Mouse (Mus musculus): ENCODE data around the gene Ccdc84. TPM values are rescaled to one million over a fixed set of nuclear protein-coding genes. Genes with fewer than 3 reads are reported as not detected.
"Not testable (repeated sequence)": the region's sequence is repeated elsewhere in the genome, so short reads cannot be mapped to it uniquely, and the experiment has no call there.

The Ccdc84 gene
- polyA plus RNA-seq (2012; rRNA removed): 30.0 and 30.9 TPM in 2 replicates

GRCm38 (mm10) chr9:44418519-44419385, at the start of gene Ccdc84:
Gene Ccdc84 (minus strand): TSS chr9:44418569.
- Histone ChIP-seq H3K4me3 (ENCODE audit: control insufficient read depth, insufficient read depth, low read length) (peak within 1 kb of the TSS; percentile 84), H3K27ac (ENCODE audit: control insufficient read depth, insufficient read depth, low read length) (peak within 1 kb of the TSS; percentile 63; the same call in 1 of the 2 replicates), H3K27me3 (ENCODE audit: control insufficient read depth, insufficient read depth, low read length) (no peaks in the 10 kb centered on the region), H3K4me1 (replicated peaks; ENCODE audit: control insufficient read depth, insufficient read depth, low read length) (peaks cover 6% of the 10 kb centered on the region), H3K36me3 (ENCODE audit: control insufficient read depth, insufficient read depth, low read length) (no peaks in the 10 kb centered on the region)
- 71% methylated on average over 14 of the region's 14 CpGs for WGBS
- DNase-seq: no peak
- TF ChIP-seq POLR2A (IDR thresholded peaks at IDR 0.05; ENCODE audit: control insufficient read depth, extremely low read depth, insufficient read depth, low read length, poor library complexity) (no peak), CTCF (IDR thresholded peaks at IDR 0.05; ENCODE audit: borderline replicate concordance, control insufficient read depth, extremely low read depth, insufficient read depth, low read length, poor library complexity) (no peak)

- TF ChIP-seq CTCF (IDR thresholded peaks at IDR 0.05; ENCODE audit: borderline replicate concordance, control insufficient read depth, extremely low read depth, insufficient read depth, low read length, poor library complexity) (no peak), POLR2A (IDR thresholded peaks at IDR 0.05; ENCODE audit: control insufficient read depth, extremely low read depth, insufficient read depth, low read length, poor library complexity) (no peak)
- no peaks in the 10 kb centered on the region for H3K36me3 ChIP-seq (ENCODE audit: control insufficient read depth, insufficient read depth, low read length)
- H3K27me3 ChIP-seq (ENCODE audit: control insufficient read depth, insufficient read depth, low read length): no peaks in the 10 kb centered on the region
- H3K4me3 ChIP-seq (ENCODE audit: control insufficient read depth, insufficient read depth, low read length): no peak overlapping the region
- no peak for DNase-seq
- H3K27ac ChIP-seq (ENCODE audit: control insufficient read depth, insufficient read depth, low read length): no peak overlapping the region
- H3K4me1 ChIP-seq (replicated peaks; ENCODE audit: control insufficient read depth, insufficient read depth, low read length): no peaks in the 10 kb centered on the region
- 45% methylated on average over 5 of the region's 5 CpGs for WGBS
Observed at GRCm38 (mm10) chr9:44461950-44462349, 43.6 kb upstream of the Ccdc84 start.

GRCm38 (mm10) chr9:44457035-44457742, 38.8 kb upstream of the Ccdc84 start:
- H3K4me1 ChIP-seq (replicated peaks; ENCODE audit: control insufficient read depth, insufficient read depth, low read length): no peaks in the 10 kb centered on the region
- 74% methylated on average over 11 of the region's 11 CpGs for WGBS
- DNase-seq: no peak
- H3K36me3 ChIP-seq (ENCODE audit: control insufficient read depth, insufficient read depth, low read length): no peaks in the 10 kb centered on the region
- H3K27me3 ChIP-seq (ENCODE audit: control insufficient read depth, insufficient read depth, low read length): no peaks in the 10 kb centered on the region
- H3K27ac ChIP-seq (ENCODE audit: control insufficient read depth, insufficient read depth, low read length): no peak overlapping the region
- no peak overlapping the region for H3K4me3 ChIP-seq (ENCODE audit: control insufficient read depth, insufficient read depth, low read length)
- no peak for TF ChIP-seq POLR2A (IDR thresholded peaks at IDR 0.05; ENCODE audit: control insufficient read depth, extremely low read depth, insufficient read depth, low read length, poor library complexity)
- TF ChIP-seq CTCF (IDR thresholded peaks at IDR 0.05; ENCODE audit: borderline replicate concordance, control insufficient read depth, extremely low read depth, insufficient read depth, low read length, poor library complexity): no peak

GRCm38 (mm10) chr9:44454891-44455220, 36.5 kb upstream of the Ccdc84 start, which contains the start of gene Upk2:
Gene Upk2 (minus strand): TSS chr9:44454976.
- Histone ChIP-seq H3K36me3 (ENCODE audit: control insufficient read depth, insufficient read depth, low read length) (no peaks in the 10 kb centered on the region), H3K27ac (ENCODE audit: control insufficient read depth, insufficient read depth, low read length) (no peak within 1 kb of the TSS), H3K27me3 (ENCODE audit: control insufficient read depth, insufficient read depth, low read length) (no peaks in the 10 kb centered on the region), H3K4me3 (ENCODE audit: control insufficient read depth, insufficient read depth, low read length) (no peak within 1 kb of the TSS), H3K4me1 (replicated peaks; ENCODE audit: control insufficient read depth, insufficient read depth, low read length) (no peaks in the 10 kb centered on the region)
- DNase-seq: no peak
- 83% methylated on average over 4 of the region's 4 CpGs for WGBS
- TF ChIP-seq POLR2A (IDR thresholded peaks at IDR 0.05; ENCODE audit: control insufficient read depth, extremely low read depth, insufficient read depth, low read length, poor library complexity): no peak
- TF ChIP-seq CTCF (IDR thresholded peaks at IDR 0.05; ENCODE audit: borderline replicate concordance, control insufficient read depth, extremely low read depth, insufficient read depth, low read length, poor library complexity): no peak

GRCm38 (mm10) chr9:44454132-44454890, 35.9 kb upstream of the Ccdc84 start:
- Histone ChIP-seq H3K4me3 (ENCODE audit: control insufficient read depth, insufficient read depth, low read length) (no peak overlapping the region), H3K4me1 (replicated peaks; ENCODE audit: control insufficient read depth, insufficient read depth, low read length) (no peaks in the 10 kb centered on the region), H3K27ac (ENCODE audit: control insufficient read depth, insufficient read depth, low read length) (no peak overlapping the region), H3K36me3 (ENCODE audit: control insufficient read depth, insufficient read depth, low read length) (no peaks in the 10 kb centered on the region), H3K27me3 (ENCODE audit: control insufficient read depth, insufficient read depth, low read length) (no peaks in the 10 kb centered on the region)
- peak; percentile 85 for DNase-seq
- TF ChIP-seq CTCF (IDR thresholded peaks at IDR 0.05; ENCODE audit: borderline replicate concordance, control insufficient read depth, extremely low read depth, insufficient read depth, low read length, poor library complexity) (peak; percentile 94), POLR2A (IDR thresholded peaks at IDR 0.05; ENCODE audit: control insufficient read depth, extremely low read depth, insufficient read depth, low read length, poor library complexity) (no peak)
- 30% methylated on average over 14 of the region's 14 CpGs for WGBS

- peak; percentile 35 for DNase-seq
- H3K36me3 ChIP-seq (ENCODE audit: control insufficient read depth, insufficient read depth, low read length): no peaks in the 10 kb centered on the region
- no peak overlapping the region for H3K4me3 ChIP-seq (ENCODE audit: control insufficient read depth, insufficient read depth, low read length)
- TF ChIP-seq CTCF (IDR thresholded peaks at IDR 0.05; ENCODE audit: borderline replicate concordance, control insufficient read depth, extremely low read depth, insufficient read depth, low read length, poor library complexity) (no peak), POLR2A (IDR thresholded peaks at IDR 0.05; ENCODE audit: control insufficient read depth, extremely low read depth, insufficient read depth, low read length, poor library complexity) (no peak)
- H3K4me1 ChIP-seq (replicated peaks; ENCODE audit: control insufficient read depth, insufficient read depth, low read length): no peaks in the 10 kb centered on the region
- no peaks in the 10 kb centered on the region for H3K27me3 ChIP-seq (ENCODE audit: control insufficient read depth, insufficient read depth, low read length)
- no peak overlapping the region for H3K27ac ChIP-seq (ENCODE audit: control insufficient read depth, insufficient read depth, low read length)
Observed at GRCm38 (mm10) chr9:44450387-44450786, 32.0 kb upstream of the Ccdc84 start.

GRCm38 (mm10) chr9:44444402-44445025, 26.1 kb upstream of the Ccdc84 start:
- 88% methylated on average over 7 of the region's 7 CpGs for WGBS
- H3K27ac ChIP-seq (ENCODE audit: control insufficient read depth, insufficient read depth, low read length); H3K36me3 ChIP-seq (ENCODE audit: control insufficient read depth, insufficient read depth, low read length); H3K4me3 ChIP-seq (ENCODE audit: control insufficient read depth, insufficient read depth, low read length); H3K27me3 ChIP-seq (ENCODE audit: control insufficient read depth, insufficient read depth, low read length); H3K4me1 ChIP-seq (replicated peaks; ENCODE audit: control insufficient read depth, insufficient read depth, low read length); DNase-seq: not testable (repeated sequence)
